Mouse (Mus musculus): Measurements from ENCODE around the gene Zdhhc4.
A peak's percentile ranks its signal among the peaks of the same experiment; 100 is the strongest.

Gene Zdhhc4

DNA sequence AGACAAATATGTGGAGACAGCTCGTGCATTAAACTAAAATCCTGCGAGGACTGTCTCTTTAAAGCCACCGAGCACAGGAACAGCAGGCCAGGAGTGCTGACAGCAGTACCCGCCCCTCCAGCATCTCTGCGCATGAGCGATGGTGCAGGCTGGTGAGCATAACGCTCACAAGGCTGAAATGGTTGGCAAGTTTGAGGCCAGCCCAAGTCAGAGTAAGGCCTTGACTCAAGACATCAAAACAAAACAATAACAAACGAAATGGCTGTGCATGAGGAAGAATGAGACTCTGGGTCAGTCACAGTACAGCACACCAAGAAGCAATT lies 11.8 kb downstream of the Zdhhc4 start:
- no peak for DNase-seq (ENCODE audit: low read depth)

DNA sequence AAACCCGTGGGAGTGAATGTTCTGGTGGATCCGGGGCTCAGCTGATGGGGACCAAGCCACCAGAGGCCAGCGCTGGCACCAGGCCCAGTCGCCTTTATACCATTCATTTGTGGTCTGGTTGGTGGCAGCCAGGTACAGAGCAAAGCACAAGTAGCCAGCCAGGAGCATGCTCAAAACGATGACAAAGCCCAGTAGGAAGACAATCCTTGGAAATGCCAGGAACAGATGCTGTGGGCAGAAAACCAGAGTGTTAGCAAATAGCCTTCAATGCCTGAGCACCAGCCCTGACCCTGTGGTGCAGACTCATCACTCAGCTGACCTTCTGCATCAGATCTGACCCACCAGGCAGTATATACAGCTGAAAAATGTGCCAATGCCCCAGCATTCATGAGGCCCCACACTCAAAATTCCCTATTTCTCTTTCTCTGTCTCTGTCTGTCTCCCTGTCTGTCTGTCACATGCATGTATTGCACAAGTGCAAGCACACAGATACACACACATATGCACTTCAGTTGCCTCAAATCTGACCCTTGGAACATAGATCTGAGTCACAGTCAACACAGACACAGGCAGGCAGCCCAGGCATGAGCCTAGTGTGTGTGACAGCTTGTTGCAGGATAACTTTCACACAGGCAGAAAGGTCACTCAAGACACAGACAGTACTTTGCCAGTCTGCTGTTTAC lies 12.3 kb downstream of the Zdhhc4 start:
- DNase-seq (ENCODE audit: low read depth), result no peak

DNA sequence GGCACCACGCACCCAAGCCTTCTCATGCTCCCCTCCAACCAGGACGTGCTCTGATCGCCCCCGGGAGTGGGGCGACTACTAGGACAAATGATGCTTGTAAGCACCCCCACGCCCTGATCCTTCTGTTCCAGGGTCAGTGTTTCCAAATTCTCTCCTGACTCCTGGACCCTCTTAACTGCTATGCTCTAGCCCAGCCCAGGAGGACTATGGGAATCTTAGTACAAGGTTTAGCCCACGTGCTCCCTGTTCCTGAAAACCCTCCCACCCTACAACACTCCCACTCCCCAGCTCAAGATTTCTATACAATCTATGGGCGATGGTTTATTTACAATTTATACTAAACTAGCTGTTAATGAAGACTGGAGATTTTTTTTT lies 13.6 kb downstream of the Zdhhc4 start:
- no peak for DNase-seq (ENCODE audit: low read depth)

DNA sequence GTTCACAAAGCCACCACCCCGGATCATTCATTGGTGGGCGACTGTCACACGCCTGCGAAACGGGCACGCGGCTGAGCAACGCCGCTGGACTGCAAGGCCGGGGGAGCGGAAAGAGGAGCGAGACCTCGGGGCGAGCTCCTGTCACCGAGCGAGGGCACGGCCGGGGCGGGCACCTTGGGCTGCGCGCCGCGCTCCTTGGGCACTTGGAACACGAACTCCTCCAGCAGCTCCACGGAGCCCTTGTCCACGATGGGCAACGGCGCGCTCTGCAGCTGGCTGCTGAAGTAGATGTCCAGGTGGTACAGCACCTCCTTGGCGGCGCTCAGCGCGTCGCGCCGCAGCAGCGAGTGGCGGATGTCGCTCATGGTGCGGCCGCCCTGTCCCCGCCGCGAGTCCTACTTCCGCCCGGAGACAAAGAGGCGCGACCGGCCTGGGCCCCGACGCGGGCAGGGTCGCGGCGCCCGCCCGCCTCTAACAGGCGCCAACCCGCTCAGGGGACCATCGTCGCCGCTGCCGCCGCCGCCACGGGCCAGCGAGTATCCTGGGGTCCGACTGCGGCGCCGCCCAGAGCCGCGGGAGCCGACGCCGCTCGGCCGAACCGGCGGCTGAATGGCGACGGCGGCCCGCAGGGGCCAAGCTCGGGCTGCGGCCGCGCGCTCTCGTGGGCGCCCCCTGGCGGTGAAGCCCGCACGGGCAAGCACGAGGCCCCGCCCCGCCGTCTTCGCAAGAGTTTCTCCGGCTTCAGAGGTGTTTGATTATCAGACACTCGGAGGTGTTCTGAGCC lies 14.1 kb downstream of the Zdhhc4 start, which contains the start of gene E130309D02Rik:
E130309D02Rik (minus strand) TSS at position 631 of the 784 bp plus-strand sequence.
- DNase-seq (ENCODE audit: low read depth), result peak; percentile 67

DNA sequence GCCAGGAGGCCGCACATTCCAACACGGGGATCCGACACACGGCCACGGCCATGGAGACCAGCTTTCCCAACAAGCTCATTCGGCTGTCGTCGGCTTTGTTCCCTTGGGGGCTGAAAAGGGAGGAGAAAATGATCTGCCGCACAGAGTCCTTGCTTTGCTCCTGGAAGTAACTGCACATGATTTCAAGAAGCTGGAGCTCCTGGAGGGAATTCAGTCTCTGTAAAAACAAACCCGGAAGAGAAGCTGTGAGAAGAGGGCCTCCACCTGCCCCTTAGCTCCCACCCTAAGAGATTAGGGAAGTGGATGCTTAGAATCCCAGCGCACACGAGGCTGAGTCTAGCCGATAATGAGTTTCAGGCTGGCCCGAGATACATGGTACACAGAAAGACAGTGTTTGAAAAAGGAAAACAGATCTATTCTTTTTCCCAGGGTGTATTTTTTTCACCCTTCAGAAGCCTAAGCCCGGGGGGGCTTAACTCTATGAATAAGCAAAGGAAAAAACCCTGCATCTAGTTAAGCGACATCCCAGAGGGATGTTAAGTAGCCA lies 14.8 kb downstream of the Zdhhc4 start:
- DNase-seq (ENCODE audit: low read depth), result no peak

DNA sequence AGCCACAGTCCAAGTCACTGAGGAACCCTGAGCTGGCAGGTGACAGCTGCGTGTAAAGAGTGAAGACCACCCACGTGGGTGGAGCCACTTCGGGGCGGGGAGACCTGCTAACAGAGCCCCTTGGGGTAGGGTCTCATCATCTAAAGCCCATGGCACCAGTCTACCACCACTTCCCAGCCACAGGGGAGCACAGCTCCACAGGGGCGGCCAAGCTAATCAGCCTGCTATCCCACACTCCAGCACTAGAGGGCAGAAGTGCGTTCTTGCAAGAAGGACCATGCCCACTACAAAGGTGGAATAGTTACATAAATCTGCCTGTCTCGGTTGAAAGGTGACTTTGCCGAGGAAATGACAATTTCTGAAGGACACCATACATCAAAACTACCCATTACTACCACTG lies 17.2 kb downstream of the Zdhhc4 start:
- peak; percentile 78 for DNase-seq (ENCODE audit: low read depth)

DNA sequence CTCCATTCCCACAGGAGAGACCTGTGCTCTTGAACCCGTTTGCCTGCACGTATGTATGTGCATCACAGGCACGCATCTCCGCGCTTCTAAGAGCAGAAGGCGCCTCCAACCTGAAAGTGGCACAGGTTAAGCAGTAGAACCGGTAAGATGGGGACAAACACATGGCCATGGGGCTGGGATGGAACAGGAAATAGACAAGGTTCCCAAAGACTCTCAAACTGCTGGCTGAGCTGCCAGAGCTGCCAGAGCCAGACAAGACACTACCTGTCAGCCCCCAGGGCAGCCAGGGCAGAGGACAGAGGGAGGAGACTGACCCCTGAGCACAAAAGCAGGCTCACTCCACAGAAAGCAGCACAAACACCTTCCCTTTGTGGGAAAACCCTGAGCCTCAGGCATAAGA lies 19.1 kb downstream of the Zdhhc4 start:
- no peak for DNase-seq (ENCODE audit: low read depth)

DNA sequence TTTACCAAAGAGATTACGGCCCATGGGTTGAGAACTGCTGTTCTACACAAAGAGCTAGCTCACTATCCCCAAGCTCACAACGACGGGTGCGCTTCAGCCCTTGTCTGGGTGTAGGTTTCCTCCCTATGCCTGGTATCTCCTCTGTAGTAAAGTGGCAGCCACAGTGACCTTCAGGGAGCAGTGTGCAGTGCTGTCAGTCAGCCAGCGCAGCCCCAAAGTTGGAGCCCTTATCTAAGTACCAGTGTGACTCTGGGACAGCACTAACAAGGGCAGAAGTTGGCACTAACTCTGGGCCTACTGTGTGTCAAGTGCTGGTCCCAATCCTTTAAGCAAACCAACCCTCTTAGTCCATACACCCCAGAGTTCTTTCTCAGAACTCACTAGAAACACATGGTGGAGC lies 20.2 kb downstream of the Zdhhc4 start:
- no peak for DNase-seq (ENCODE audit: low read depth)

DNA sequence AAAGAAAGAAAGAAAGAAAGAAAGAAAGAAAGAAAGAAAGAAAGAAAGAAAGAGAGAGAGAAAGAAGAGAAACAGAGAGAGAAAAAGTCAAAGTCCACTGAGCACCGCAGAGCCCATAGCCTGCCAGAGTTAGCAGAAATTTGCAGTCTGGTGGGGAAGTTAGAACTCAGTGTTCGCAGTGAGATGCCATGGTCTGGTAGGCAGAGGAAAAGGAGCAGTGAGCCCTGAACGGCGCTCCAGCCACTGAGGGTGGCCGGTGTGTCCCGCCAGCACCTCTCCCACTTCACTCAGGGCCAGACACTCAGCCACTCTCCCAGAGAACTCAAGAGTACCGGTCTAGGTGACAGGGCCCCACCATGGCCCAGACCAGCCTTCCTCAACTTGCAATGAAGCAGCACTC lies 24.8 kb downstream of the Zdhhc4 start:
- no peak for DNase-seq (ENCODE audit: low read depth)

DNA sequence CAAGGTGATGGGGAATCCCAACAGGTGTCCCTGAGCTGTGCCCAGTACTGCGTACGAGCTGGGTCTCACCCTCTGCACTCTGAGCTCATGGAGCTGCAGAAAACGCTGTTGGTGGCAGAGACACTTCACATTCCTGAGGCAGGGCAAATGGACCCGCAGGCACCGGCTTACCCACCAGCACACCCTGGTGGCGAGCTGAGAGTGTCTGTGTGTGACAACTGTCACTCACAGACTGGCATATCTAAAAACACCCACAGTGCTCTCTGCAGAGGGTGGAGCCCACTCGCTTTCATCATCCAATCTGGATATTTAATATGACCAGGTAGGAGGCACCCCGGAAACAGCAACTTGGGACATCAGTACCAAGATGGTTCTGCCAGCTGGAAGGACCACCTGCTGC lies 27.8 kb downstream of the Zdhhc4 start:
- no peak for DNase-seq (ENCODE audit: low read depth)

DNA sequence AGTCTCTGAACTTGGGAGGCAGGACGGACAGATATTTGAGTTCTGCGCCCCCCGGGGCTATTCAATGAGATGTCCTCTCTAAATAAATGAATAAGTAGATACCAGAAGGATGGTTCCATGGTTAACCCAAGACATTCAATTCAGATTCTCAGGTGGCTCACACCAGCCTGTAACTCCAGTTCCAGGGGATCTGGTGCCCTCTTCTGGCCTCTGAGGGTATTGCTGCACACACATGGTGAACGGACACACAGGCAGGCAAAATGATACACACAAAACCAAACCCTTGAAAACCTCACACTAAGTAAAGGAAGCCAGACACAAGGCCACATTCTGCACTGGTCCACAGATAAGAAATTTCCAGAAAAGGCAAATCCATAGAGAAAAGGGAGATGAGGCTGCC lies 29.4 kb downstream of the Zdhhc4 start:
- peak; percentile 25 for DNase-seq (ENCODE audit: low read depth)

DNA sequence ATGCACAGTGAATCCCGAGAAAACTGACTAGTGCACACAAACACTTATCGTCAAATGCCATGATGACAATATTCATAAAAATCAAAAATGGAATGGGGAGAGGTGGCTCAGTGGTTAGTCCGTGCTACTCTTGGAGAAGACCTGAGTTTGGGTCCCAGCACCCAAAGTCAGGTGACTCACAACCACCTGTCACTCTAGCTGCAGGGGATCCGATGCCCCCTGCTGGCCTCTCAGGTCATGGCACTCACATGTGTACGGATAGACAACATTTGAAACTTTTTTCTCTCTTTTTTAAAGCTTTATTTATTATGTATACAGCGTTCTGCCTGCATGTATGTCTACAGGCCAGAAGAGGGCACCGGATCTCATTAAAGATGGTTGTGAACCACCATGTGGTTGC lies 30.7 kb downstream of the Zdhhc4 start:
- no peak for DNase-seq (ENCODE audit: low read depth)

DNA sequence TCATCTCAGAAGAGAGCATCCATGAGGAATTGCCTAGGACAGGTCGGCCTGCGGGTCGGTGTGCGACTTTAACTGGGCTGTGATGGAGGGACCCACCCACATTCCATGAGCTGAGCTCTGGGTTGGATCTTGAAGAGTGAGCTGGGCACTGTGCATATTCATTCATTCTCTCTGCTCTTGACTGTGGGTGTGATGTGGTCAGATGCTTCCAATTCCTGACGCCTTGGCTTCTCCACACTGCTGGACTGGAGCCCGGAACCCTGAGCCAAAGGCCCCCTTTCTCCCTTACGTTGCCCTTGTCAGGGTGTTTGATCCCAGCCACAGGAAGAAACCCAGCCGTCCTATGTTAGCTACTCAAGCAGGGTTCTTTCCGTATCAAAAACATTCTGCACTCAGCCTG lies 31.1 kb downstream of the Zdhhc4 start:
- DNase-seq (ENCODE audit: low read depth), result no peak

DNA sequence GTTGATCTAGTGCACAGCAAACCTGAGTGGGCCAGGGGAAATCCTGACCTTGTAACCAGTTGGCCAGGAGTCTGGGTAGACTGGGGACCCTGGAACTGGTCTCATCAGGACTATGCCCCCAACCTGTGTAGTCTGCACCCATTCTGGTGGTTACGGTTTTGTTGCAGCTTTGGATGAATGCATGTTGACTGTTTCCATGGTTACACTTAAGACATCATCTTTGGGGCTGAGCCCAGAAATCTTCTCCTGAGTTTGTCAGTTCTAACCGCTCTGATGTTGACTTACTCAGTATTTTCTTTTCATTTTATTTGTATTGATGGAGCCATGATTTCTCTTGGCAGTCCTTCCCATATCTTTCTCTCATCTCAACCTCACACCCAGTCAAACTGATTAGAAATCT lies 33.7 kb downstream of the Zdhhc4 start:
- DNase-seq (ENCODE audit: low read depth), result no peak

DNA sequence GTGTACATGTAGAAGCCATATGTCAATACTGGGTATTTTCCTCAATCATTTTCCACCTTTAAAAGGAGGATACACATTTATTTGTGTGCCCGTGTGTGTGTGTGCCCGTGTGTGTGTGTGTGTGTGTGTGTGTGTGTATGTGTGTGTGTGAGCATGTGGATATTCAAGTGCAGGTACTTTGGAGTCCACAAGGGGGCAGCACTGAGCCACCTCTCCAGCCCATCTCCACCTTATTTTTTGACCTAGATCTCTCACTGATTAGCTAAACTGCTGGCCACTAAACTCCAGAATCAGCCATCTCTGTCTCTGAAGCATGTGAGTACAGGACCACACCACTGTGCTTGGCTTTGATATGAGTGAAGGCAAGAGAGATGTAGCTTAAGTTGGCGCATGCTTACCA lies 34.2 kb downstream of the Zdhhc4 start:
- no peak for DNase-seq (ENCODE audit: low read depth)

DNA sequence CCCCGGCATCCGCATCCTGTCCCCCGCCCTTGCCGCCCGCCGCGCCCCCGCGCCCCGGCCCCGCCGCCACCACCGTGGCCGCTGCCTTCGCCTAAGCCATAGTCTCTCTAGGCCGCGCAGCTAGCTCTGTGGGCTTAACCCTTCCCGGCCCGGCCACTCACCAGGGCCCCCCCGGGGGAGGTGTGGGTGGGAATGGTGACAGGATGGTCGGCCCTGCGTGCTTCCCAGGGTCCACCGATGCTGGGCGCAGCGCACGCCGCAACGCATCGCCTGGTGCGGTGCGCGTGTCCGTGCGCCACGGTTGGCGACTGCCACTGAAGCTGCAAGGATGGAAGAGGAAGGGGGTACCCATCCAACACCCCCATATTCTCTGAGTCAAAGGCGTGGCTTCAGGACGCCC lies 35.7 kb downstream of the Zdhhc4 start, which contains the start of gene Zfp853:
Zfp853 (minus strand) TSS at position 220 of the 400 bp plus-strand sequence.
- DNase-seq (ENCODE audit: low read depth), result no peak

DNA sequence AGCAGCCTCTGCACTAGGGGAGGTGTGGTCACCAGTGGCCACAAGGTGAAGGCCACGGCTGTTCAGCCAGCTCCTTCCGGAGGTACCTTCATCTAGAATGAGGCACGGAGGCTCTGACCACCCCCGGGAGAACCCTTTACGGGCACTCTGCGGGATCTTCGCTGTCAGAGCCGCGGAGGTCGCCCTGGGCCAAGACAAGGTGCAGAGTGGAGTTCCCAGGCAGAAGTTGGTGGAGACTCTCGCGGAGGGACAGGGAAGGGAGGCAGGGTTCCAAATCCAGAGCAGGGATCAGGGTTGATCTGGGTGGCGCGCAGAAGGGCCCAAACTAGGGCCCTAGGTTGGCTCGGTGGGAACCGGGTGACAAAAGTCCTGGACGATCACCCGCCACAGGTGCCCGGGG lies 36.2 kb downstream of the Zdhhc4 start:
- DNase-seq (ENCODE audit: low read depth), result no peak

DNA sequence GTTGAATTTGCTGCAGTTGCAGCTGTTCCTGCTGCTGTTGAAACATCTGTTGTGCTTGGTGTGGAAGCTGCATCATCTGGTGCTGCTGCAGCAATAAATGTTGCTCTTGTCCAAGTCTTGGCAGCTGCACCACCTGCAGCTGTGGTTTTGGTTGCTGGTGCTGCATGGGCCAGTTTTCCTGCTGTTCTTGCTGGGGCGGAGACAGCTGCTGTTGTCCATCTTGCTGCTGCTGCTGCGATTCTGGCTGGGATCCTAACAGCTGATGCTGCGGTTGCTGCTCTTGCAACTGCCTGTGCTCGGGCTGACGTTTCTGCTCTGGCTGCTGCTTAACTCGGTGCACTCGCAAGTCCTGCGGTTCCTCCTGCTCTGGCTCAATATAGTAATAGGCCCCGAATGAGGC lies 39.8 kb downstream of the Zdhhc4 start:
- DNase-seq (ENCODE audit: low read depth), result no peak

DNA sequence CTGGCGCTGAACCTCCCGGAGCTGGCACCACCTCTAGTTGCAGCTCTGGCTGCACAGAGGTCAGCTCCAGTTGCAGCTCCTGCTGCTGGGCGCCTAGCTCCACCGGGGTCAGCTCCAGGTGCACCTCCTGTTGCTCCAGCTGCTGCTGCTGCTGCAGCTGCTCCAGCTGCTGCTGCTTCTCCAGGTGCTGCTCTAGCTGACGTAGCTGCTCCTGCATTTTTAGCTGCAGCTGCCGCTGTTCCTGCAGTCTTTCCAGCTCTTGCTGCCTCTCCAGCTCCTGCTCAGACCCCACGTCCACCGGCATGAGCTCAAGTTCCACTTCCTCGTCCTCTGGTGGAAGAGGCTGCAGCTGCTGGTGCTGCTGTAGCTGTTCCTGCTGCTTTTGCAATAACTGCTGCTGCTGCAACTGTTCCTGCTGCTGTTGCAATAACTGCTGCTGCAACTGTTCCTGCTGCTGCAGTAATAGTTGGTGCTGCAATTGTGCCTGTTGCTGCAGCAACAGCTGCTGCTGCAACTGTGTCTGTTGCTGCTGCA lies 40.6 kb downstream of the Zdhhc4 start:
- DNase-seq (ENCODE audit: low read depth), result no peak

DNA sequence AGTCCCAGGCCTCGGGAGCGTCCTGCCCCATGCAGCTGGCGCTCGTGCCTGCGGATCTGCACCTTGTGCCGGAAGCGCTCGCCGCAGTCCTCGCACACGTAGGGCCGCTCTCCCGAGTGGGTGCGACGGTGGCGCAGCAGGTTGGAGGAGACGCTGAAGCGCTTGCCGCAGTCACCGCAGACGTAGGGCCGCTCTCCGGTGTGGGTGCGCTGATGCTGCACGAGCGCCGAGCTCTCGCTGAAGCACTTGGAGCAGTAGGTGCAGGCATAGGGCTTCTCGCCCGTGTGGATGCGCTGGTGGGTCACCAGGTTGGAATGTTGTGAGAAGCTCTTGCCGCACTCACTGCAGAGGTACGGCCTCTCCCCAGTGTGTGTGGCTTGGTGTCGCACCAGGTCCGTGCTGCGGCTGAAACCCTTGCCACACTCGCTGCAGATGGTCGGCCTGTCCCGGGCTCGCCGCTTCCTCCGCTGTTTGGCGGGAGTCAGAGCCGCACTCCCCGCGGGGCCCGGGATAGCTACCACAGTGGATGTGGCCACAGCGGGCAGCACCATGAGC lies 41.2 kb downstream of the Zdhhc4 start:
- DNase-seq (ENCODE audit: low read depth), result no peak

DNA sequence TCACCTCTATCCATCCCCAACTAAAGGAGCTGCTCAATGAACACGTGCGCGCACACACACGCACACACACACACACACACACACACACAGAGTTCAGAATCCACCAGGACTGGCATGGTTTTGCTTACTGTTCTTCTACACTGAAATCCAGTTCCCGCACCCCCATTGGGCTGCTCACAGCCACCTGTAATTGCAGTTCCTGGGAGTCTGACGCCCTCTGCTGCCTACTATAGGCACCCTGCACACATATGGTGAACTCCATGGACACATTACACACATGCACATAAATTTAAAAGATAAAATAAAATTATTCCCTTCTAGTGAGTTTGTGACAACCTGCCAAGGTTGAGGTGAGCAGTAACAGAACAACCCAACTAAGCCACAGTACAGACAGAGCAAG lies 44.3 kb downstream of the Zdhhc4 start:
- DNase-seq (ENCODE audit: low read depth), result no peak

DNA sequence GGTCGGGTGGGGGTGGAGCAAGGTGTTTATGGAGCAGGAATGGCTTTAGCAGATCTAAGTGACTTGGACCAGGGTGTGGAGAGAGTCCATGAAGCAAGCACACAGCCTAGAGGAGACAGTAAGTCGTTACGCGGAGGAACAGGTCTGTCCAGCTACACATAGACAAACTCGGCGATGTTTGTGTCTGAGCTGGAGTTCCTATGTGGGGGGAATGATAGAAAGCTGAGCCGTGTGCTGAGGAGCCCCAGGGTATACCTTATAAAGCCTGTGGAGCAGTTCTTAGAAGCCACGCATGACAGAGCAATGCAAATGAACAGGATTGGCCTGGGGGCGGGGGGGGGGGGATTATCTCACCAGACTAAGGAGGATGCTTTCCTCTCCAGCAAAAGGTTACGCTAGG lies 49.8 kb downstream of the Zdhhc4 start:
- DNase-seq (ENCODE audit: low read depth), result no peak

DNA sequence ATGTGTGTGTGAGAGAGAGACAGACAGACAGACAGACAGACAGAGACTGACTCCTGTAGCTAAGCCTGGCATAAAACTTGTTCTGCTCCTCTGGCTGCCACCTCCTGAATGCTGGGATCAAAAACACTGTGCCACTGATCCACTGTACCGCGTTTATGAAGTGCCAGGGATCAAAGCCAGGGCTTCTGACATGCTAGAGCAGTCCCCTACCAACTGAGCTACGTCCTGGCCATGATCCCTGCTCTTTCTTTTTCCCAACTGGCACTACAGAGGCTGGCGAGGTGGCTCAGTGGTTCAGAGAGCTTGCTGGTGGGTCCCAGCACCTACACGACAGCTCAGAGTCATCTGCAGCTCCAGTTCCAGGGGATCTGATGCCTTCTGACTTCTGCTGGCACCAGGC lies 53.3 kb downstream of the Zdhhc4 start:
- no peak for DNase-seq (ENCODE audit: low read depth)

Measured in c-Kit-positive CD71-negative TER-119-negative erythroid progenitor cells, embryonic 14.5 days (primary cell).